Mouse (Mus musculus): ENCODE measurements around the gene Gm10229.
"Not testable (repeated sequence)": the region's sequence is repeated elsewhere in the genome, so short reads cannot be mapped to it uniquely, and the experiment has no call there.

Gm10229 gene

GRCm38 (mm10) chr16:89014984-89015383 is at the start of gene Gm10229:
Gm10229 (plus strand) TSS chr16:89015284.
- DNase-seq: not testable (repeated sequence)

- no peak for DNase-seq
These were observed 4.4 kb upstream of the Gm10229 start, which contains the start of gene Krtap22-2 for GRCm38 (mm10) chr16:89010659-89011058. Krtap22-2 (minus strand) TSS chr16:89010759.

- no peak for DNase-seq
These were observed 1.1 kb upstream of the Gm10229 start for GRCm38 (mm10) chr16:89013973-89014372.

- not testable (repeated sequence) for DNase-seq
These were observed 16.3 kb downstream of the Gm10229 start, which contains the start of gene Krtap6-1 for GRCm38 (mm10) chr16:89031399-89031798. Krtap6-1 (plus strand) TSS chr16:89031699.

- DNase-seq: not testable (repeated sequence)
These were observed 26.3 kb downstream of the Gm10229 start, which contains the start of gene Gm10228 for GRCm38 (mm10) chr16:89041372-89041771. Gm10228 (minus strand) TSS chr16:89041472.

- no peak for DNase-seq
These were observed 32.7 kb downstream of the Gm10229 start, which contains the start of gene Krtap6-5 for GRCm38 (mm10) chr16:89047783-89048182. Krtap6-5 (minus strand) TSS chr16:89047883.

GRCm38 (mm10) chr16:89063902-89064301 is 48.8 kb downstream of the Gm10229 start, which contains the start of gene 1110025L11Rik:
1110025L11Rik (minus strand) TSS chr16:89064002.
- DNase-seq: not testable (repeated sequence)

All from cerebellum, postnatal 10 days (tissue).